Mouse (Mus musculus) liver, adult 2 months (tissue): ENCODE results near the gene Btn1a1.

Source experiments
- CTCF ChIP-seq: fragments of 200-500 bp; IDR thresholded peaks from 2 replicates; pipeline ENCODE4 v1.5.1; 2011; ENCODE audit warnings: low read depth, low read length, control low read depth
- POLR2A ChIP-seq: fragments of 200-500 bp; IDR thresholded peaks from 2 replicates; pipeline ENCODE4 v1.6.1; 2011; ENCODE audit warnings: low read length, control low read depth; ENCODE audit not compliant: insufficient read depth; ENCODE audit errors: extremely low read depth

- TF ChIP-seq POLR2A (no peak), CTCF (no peak)
Measured at GRCm38 (mm10) chr13:23433206-23433605, 32.5 kb downstream of the Btn1a1 start.
